Mouse (Mus musculus) urinary bladder, postnatal 14 days (tissue): ENCODE measurements around the gene Stam.

Source experiments
- DNase-seq: peaks from one replicate; pipeline ENCODE4 v3.0.0; 2021; ENCODE audit warnings: low spot score

Stam gene

GRCm38 (mm10) chr2:14126387-14126786, 52.5 kb downstream of the Stam start:
- DNase-seq = no peak

- DNase-seq = no peak
These were observed 53.7 kb downstream of the Stam start for GRCm38 (mm10) chr2:14127629-14128028.

GRCm38 (mm10) chr2:14130641-14131339, 56.9 kb downstream of the Stam start:
- no peak for DNase-seq

GRCm38 (mm10) chr2:14132468-14133326, 58.8 kb downstream of the Stam start:
- DNase-seq = no peak

GRCm38 (mm10) chr2:14136906-14137305, 63.0 kb downstream of the Stam start:
- DNase-seq = peak; percentile 15

GRCm38 (mm10) chr2:14139590-14139989, 65.7 kb downstream of the Stam start:
- DNase-seq = no peak

- DNase-seq = no peak
These were observed 66.1 kb downstream of the Stam start for GRCm38 (mm10) chr2:14140044-14140443.

- DNase-seq = no peak
These were observed 71.4 kb downstream of the Stam start for GRCm38 (mm10) chr2:14145311-14145710.

- no peak for DNase-seq
These were observed 73.0 kb downstream of the Stam start for GRCm38 (mm10) chr2:14146913-14147312.

GRCm38 (mm10) chr2:14150829-14151228, 76.9 kb downstream of the Stam start:
- no peak for DNase-seq

- DNase-seq = no peak
These were observed 78.0 kb downstream of the Stam start for GRCm38 (mm10) chr2:14151854-14152253.

GRCm38 (mm10) chr2:14159047-14159446, 85.1 kb downstream of the Stam start:
- no peak for DNase-seq

- DNase-seq = no peak
These were observed 85.9 kb downstream of the Stam start for GRCm38 (mm10) chr2:14159756-14160155.

- DNase-seq = no peak
These were observed 90.6 kb downstream of the Stam start for GRCm38 (mm10) chr2:14164459-14165030.

GRCm38 (mm10) chr2:14165066-14165465, 91.2 kb downstream of the Stam start:
- no peak for DNase-seq

- DNase-seq = no peak
These were observed 91.9 kb downstream of the Stam start for GRCm38 (mm10) chr2:14165618-14166344.

GRCm38 (mm10) chr2:14167721-14168120, 93.8 kb downstream of the Stam start:
- no peak for DNase-seq

- no peak for DNase-seq
These were observed 100.4 kb downstream of the Stam start, which contains the start of gene Tmem236 for GRCm38 (mm10) chr2:14174334-14174733. Tmem236 (plus strand) TSS chr2:14174523.

- no peak for DNase-seq
These were observed 102.7 kb downstream of the Stam start for GRCm38 (mm10) chr2:14176460-14177193.

GRCm38 (mm10) chr2:14184375-14184774, 110.5 kb downstream of the Stam start:
- DNase-seq = no peak

- DNase-seq = no peak
These were observed 116.8 kb downstream of the Stam start for GRCm38 (mm10) chr2:14190684-14191083.
